Mouse (Mus musculus) hindbrain, embryonic 12.5 days (tissue): ENCODE measurements around the gene Poglut1. TPM values are rescaled to one million over a fixed set of nuclear protein-coding genes. Genes with fewer than 3 reads are reported as not detected.
"Not testable (repeated sequence)": the region's sequence is repeated elsewhere in the genome, so short reads cannot be mapped to it uniquely, and the experiment has no call there.

ENCODE experiments used
- ATAC-seq: fragments of 200-750 bp; cut with Nextera tagmentation; 2 replicates; pipeline ENCODE4 v1.8.0; 2017; ENCODE audit warnings: moderate TSS enrichment; ENCODE audit not compliant: low FRiP score
- H3K27ac ChIP-seq: fragments of 300-500 bp; sonication (generic); 2 replicates; pipeline ENCODE4 v1.5.1; 2016; ENCODE audit warnings: mild to moderate bottlenecking
- H3K27me3 ChIP-seq: fragments of 300-500 bp; sonication (generic); 2 replicates; pipeline ENCODE4 v1.6.1; 2016; ENCODE audit warnings: mild to moderate bottlenecking
- H3K36me3 ChIP-seq: fragments of 300-500 bp; sonication (generic); 2 replicates; pipeline ENCODE4 v1.6.1; 2016; ENCODE audit warnings: mild to moderate bottlenecking
- H3K4me1 ChIP-seq: fragments of 300-500 bp; sonication (generic); 2 replicates; pipeline ENCODE4 v1.6.1; 2016
- H3K4me2 ChIP-seq: fragments of 300-500 bp; sonication (generic); replicated peaks from 2 replicates; pipeline ENCODE4 v1.6.1; 2016; ENCODE audit warnings: mild to moderate bottlenecking
- H3K4me3 ChIP-seq: fragments of 300-500 bp; sonication (generic); 2 replicates; pipeline ENCODE4 v1.5.1; 2016; ENCODE audit warnings: mild to moderate bottlenecking
- H3K9ac ChIP-seq: fragments of 300-500 bp; sonication (generic); 2 replicates; pipeline ENCODE4 v1.6.1; 2016; ENCODE audit warnings: mild to moderate bottlenecking, moderate library complexity
- H3K9me3 ChIP-seq: fragments of 300-500 bp; sonication (generic); replicated peaks from 2 replicates; pipeline ENCODE4 v1.6.1; 2016; ENCODE audit warnings: mild to moderate bottlenecking
- WGBS: fragments of 180-500 bp; shearing (Covaris S2); methylation state at CpG from one replicate; pipeline ENCODE4 v1.1.7; 2016; 5-methylcytosine and 5-hydroxymethylcytosine counted together
- polyA plus RNA-seq: library from polyadenylated mRNA; unstranded; fragments of >200 nt; fragmentation: Nextera tagmentation; extraction: Ambion mirVana; gene quantifications from 2 replicates; pipeline ENCODE4 v1.2.1, GENCODE M21; 2016

Poglut1 gene
- polyA plus RNA-seq, 1 experiment from 2014 or later: 76.8 TPM

GRCm38 (mm10) chr16:38482780-38483562, 67.1 kb downstream of the Poglut1 start:
- 22% methylated on average over 32 of the region's 32 CpGs for WGBS
- peak overlapping the region; percentile 33 for H3K4me3 ChIP-seq
- peak overlapping the region; percentile 56 for H3K4me2 ChIP-seq
- peak overlapping the region; percentile 27; the same call in 1 of the 2 replicates for H3K9ac ChIP-seq
- H3K4me1 ChIP-seq: peaks cover 6% of the 10 kb centered on the region; the same call in 1 of the 2 replicates
- H3K27me3 ChIP-seq: peaks cover 20% of the 10 kb centered on the region
- H3K27ac ChIP-seq: no peak overlapping the region
- no peaks in the 10 kb centered on the region for H3K36me3 ChIP-seq
- ATAC-seq: no peak; the same call in 1 of the 2 replicates
- no peaks in the 10 kb centered on the region for H3K9me3 ChIP-seq

- no peak overlapping the region for H3K4me2 ChIP-seq
- H3K27ac ChIP-seq: no peak overlapping the region
- H3K36me3 ChIP-seq: no peaks in the 10 kb centered on the region
- no peak for ATAC-seq
- H3K9me3 ChIP-seq: no peaks in the 10 kb centered on the region
- no peak overlapping the region for H3K9ac ChIP-seq
- no peak overlapping the region for H3K4me3 ChIP-seq
- peaks cover 20% of the 10 kb centered on the region for H3K27me3 ChIP-seq
- peaks cover 14% of the 10 kb centered on the region for H3K4me1 ChIP-seq
- WGBS: 80% methylated on average over 4 of the region's 4 CpGs
Observed at GRCm38 (mm10) chr16:38481327-38481726, 68.7 kb downstream of the Poglut1 start.

- 92% methylated on average over 3 of the region's 3 CpGs for WGBS
- Histone ChIP-seq H3K27ac (no peak overlapping the region), H3K9ac (no peak overlapping the region), H3K4me2 (no peak overlapping the region), H3K9me3 (no peaks in the 10 kb centered on the region), H3K27me3 (peaks cover 10% of the 10 kb centered on the region), H3K4me1 (peaks cover 13% of the 10 kb centered on the region), H3K4me3 (no peak overlapping the region), H3K36me3 (no peaks in the 10 kb centered on the region)
- ATAC-seq: no peak
Observed at GRCm38 (mm10) chr16:38478296-38478695, 71.8 kb downstream of the Poglut1 start.

DNA sequence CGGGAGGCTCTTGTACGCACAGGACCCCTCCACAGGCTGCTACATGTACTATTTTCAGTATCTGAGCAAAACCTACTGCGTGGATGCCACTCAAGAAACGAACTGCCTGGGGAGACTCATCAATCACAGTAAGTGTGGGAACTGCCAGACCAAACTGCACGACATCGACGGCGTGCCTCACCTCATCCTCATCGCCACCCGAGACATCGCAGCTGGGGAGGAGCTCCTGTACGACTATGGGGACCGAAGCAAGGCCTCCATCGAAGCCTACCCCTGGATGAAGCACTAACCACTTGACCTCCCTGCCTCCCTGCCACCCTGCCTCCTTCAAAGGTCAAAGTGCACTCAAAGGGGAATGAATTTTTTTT, 72.8 kb downstream of the Poglut1 start:
- not testable (repeated sequence) for H3K9me3 ChIP-seq, H3K27me3 ChIP-seq, H3K27ac ChIP-seq, H3K36me3 ChIP-seq
- Histone ChIP-seq H3K4me3 (peak overlapping the region; percentile 29), H3K4me1 (peaks cover 10% of the 10 kb centered on the region), H3K9ac (peak overlapping the region; percentile 27; the same call in 1 of the 2 replicates), H3K4me2 (peak overlapping the region; percentile 62)
- 32% methylated on average over 14 of the region's 14 CpGs for WGBS
- ATAC-seq: peak; percentile 8; the same call in 1 of the 2 replicates

DNA sequence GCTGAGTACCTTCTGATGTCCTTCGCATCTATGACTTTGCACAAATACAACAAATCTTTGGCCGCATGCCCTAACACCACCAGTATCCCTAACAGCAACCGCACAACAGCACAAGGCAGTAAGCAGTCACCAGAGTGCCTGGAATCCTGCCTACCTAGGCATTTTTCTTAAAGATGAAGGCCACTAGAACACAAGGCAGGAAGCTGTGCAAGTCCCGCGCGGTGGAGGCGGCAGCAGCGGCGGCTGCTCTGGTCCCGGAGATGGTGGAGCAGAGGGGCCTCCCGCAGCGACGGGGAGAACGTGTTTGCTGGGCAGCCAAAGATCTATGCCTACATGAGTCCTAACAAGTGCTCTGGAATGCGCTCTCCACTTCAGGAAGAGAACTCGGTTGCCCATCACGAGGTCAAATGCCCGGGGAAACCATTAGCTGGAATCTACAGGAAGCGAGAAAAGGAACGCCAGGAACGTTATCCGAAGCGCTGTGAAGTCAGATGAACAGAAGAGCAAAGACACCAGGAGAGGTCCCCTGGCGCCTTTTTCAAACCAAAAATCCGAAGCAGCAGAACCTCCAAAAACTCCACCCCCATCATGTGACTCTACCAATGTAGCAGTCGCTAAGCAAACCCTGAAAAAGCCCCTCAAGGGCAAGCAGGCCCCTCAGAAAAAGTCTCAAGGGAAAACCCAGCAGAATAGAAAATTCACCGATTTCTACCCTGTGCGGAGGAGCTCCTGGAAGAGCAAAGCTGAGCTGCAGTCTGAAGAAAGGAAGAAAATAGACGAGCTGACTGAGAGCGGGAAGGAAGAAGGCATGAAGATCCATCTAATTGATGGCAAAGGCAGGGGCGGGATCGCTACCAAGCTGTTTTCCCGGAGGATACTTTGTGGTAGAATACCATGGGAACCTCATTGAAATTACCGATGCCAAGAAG, 73.5 kb downstream of the Poglut1 start:
- WGBS: 9% methylated on average over 34 of the region's 34 CpGs
- H3K27ac ChIP-seq: no peak overlapping the region

DNA sequence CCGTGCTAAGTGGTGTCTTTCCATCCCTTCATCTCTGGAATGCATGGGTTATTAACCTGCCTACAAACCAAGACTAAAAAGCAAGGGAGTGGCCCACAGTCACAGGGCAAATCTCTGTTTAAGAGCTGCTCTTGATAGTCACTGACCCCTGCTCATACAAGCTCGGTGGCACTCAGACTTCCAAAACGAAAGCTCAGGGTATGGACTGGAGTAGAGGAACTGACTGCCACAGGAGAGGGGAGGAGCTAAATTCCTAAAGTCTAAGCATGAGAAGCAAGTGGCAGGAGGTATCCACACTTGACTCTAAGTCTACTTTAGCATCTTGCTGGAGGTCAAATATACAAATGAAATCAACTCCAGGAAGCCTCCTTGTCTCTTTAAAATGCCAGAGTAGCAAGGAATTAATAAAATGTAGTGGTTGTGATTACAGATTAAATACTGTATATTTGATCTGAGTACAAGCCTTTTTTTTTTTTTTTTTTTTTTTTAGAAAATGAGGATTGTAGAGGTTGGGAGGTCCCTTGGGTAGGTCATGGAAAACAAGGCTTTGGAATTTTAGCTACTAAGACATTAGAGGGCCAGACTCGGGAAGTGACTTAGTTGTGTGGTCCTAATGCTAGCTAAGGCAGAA, 74.3 kb downstream of the Poglut1 start:
- 52% methylated on average over 4 of the region's 4 CpGs for WGBS
- H3K9me3 ChIP-seq: no peaks in the 10 kb centered on the region
- no peaks in the 10 kb centered on the region for H3K27me3 ChIP-seq
- no peak overlapping the region for H3K27ac ChIP-seq
- H3K4me1 ChIP-seq: peaks cover 10% of the 10 kb centered on the region
- peak overlapping the region; percentile 62; the same call in 1 of the 2 replicates for H3K4me2 ChIP-seq
- H3K9ac ChIP-seq: no peak overlapping the region
- H3K4me3 ChIP-seq: peak overlapping the region; percentile 29; the same call in 1 of the 2 replicates
- ATAC-seq: no peak
- H3K36me3 ChIP-seq: no peaks in the 10 kb centered on the region

More for the DNA sequence above, 73.5 kb downstream of the Poglut1 start:
- H3K9me3 ChIP-seq: no peaks in the 10 kb centered on the region
- H3K36me3 ChIP-seq: no peaks in the 10 kb centered on the region
- peaks cover 10% of the 10 kb centered on the region for H3K4me1 ChIP-seq
- H3K4me3 ChIP-seq: peak overlapping the region; percentile 29
- H3K27me3 ChIP-seq: no peaks in the 10 kb centered on the region
- H3K4me2 ChIP-seq: peak overlapping the region; percentile 62
- peak; percentile 46; the same call in 1 of the 2 replicates for ATAC-seq
- H3K9ac ChIP-seq: peak overlapping the region; percentile 27

Other genes starting within 250 kb of the Poglut1 start
- gene Maats1, start 208.1 kb downstream of the Poglut1 start, polyA plus RNA-seq: 1.2 and 1.3 TPM in 2 replicates
- 105 and 116 TPM in 2 replicates for gene Cox17, start 203.3 kb downstream of the Poglut1 start, polyA plus RNA-seq
- not detected in 2 replicates for gene Gm21987, start 203.2 kb downstream of the Poglut1 start, polyA plus RNA-seq
- 0.70 and 1.4 TPM in 2 replicates for gene Popdc2, start 188.0 kb downstream of the Poglut1 start, polyA plus RNA-seq
- 0.30 and 0.37 TPM in 2 replicates for gene Pla1a, start 117.1 kb downstream of the Poglut1 start, polyA plus RNA-seq
- 147 and 155 TPM in 2 replicates for gene Adprh, start 97.6 kb downstream of the Poglut1 start, polyA plus RNA-seq
- 0.64 and 0.74 TPM in 2 replicates for gene Cd80, start 94.7 kb downstream of the Poglut1 start, polyA plus RNA-seq
- 31.6 and 35.1 TPM in 2 replicates for gene Timmdc1, start 27.6 kb downstream of the Poglut1 start, polyA plus RNA-seq
- gene Tmem39a, start 8.4 kb upstream of the Poglut1 start, polyA plus RNA-seq: 65.3 and 67.4 TPM in 2 replicates
- gene Arhgap31, start 163.0 kb upstream of the Poglut1 start, polyA plus RNA-seq: 13.9 and 15.4 TPM in 2 replicates
- 29.9 and 33.4 TPM in 2 replicates for gene B4galt4, start 192.0 kb upstream of the Poglut1 start, polyA plus RNA-seq